Mouse (Mus musculus): ENCODE data around the gene Rhbdd2.

DNA sequence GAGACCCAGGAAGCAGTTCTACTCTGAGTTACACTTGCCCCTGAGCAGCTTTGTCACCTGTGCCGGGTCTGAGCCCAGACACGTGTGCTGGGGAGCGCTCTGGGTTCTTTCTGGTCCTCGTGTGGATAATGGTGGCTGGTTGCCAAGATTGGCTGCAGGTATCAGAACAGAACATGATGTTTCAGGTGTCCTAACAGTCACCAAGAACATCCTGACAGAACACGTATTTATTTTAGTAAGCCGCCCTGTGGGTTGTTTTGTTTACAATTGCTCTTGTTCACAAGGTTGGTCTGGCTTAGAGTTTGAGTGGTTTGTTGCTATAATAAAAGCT, 8.0 kb downstream of the Rhbdd2 start:
- TF ChIP-seq CTCF (IDR thresholded peaks at IDR 0.05; ENCODE audit: borderline replicate concordance, insufficient read depth, low read depth, low read length) (no peak), POLR2A (IDR thresholded peaks at IDR 0.05; ENCODE audit: borderline replicate concordance, insufficient read depth, low read length) (no peak)

All from cerebellum, adult 2 months (tissue).